Mouse (Mus musculus) C2C12 (cell line): ENCODE measurements at regions not wholly inside any gene's neighbourhood (a gene's known extent, or its start where the extent isn't known, plus 50 kb on each side); places are given as distances from the start of the nearest gene placed in this dataset.

ENCODE experiments used
- CEBPB ChIP-seq: IDR thresholded peaks from one replicate; pipeline ENCODE4 v1.6.1; 2011; ENCODE audit warnings: low read depth, mild to moderate bottlenecking, control low read depth, moderate library complexity
- CTCF ChIP-seq: IDR thresholded peaks from one replicate; pipeline ENCODE4 v1.5.1; 2011; ENCODE audit not compliant: control insufficient read depth, insufficient read depth, insufficient read length
- MAX ChIP-seq: IDR thresholded peaks from one replicate; pipeline ENCODE4 v1.6.1; 2011; ENCODE audit warnings: mild to moderate bottlenecking, control low read depth
- MYOG ChIP-seq: IDR thresholded peaks from one replicate; pipeline ENCODE4 v1.6.1; 2011; ENCODE audit not compliant: control insufficient read depth, insufficient read length; ENCODE audit errors: extremely low read depth
- USF1 ChIP-seq: IDR thresholded peaks from one replicate; pipeline ENCODE4 v1.6.1; 2011; ENCODE audit warnings: low read depth, mild to moderate bottlenecking, control low read depth, moderate library complexity

GRCm38 (mm10) chr8:92607604-92608003 is 66.5 kb upstream of the Irx6 start:
- TF ChIP-seq CTCF: no peak
- no peak for TF ChIP-seq USF1
- no peak for TF ChIP-seq MYOG
- TF ChIP-seq MAX: no peak
- no peak for TF ChIP-seq CEBPB
